Mouse (Mus musculus): ENCODE data around the gene Arhgap19.
"Not testable (repeated sequence)": the region's sequence is repeated elsewhere in the genome, so short reads cannot be mapped to it uniquely, and the experiment has no call there.

The Arhgap19 gene

DNA sequence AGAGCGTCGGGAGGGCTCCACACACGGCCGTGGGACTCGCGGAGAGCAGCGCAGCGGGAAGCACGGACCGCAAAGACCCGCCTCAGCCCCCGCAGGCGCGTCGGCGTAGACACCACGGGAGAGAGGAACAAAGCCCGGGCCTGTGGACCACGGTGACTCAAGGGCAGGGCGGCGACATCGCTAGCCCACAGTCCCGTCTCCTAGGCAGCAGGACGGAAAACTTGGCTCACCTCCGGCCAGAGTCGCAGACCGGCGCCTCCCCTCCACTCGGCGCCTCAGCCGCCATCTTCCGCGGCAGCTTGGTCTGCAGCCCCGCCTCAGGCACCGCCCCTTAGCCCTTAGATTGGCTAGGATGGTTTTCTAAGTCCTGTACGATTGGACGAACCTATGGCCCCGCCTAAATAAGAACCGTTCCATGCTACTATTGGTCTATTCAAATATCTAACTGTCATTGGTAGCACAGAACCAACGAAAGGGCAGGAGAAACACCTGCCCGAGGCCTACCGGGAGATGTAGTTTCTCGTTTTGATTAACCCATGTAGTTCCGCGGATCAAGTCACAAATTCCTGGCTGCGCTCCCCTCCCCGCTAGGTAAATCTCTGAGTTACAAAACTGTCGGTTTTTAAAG lies at the start of gene Arhgap19:
Arhgap19 (minus strand) TSS at position 306 of the 628 bp plus-strand sequence.
- DNase-seq, result peak; percentile 94

DNA sequence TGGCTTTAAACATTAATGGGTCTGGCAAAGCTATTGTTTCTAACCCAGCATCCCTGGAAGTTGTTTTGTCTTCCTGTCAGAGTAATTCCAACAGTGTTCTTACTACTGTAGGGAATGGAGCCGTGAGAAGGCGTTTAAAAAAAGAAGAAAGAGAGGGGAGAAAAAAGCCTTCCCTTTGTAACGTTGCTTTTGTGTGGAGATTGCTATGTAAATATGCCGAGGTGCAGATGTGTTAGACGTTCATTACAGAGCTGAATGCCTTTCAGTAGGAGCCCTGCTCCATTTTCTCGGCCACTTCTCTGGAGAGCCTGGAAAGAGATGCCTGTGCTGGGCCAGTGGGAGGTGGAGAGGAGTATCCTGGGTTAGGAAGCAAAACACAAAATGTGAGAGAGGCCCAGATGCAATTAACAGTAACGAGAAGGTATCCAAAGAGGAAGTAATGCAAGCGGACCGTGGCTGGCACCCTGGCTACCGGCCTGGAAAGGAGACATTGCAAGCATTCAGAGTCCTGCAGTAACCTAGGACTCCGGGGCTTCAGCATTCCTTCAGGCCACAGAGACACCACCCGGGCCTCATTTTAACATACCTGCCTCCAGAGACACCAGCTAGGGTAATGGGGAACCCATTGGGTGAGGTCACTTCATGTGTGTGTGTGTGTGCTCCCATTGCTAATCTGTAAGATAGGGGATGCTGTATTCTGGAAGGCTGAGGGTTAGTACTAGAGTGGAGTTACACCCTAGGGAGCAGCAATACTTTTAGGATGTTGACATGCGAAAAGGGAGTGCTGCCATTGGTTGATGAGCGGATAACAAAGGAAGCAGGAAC lies 49.1 kb upstream of the Arhgap19 start:
- no peak for DNase-seq

DNA sequence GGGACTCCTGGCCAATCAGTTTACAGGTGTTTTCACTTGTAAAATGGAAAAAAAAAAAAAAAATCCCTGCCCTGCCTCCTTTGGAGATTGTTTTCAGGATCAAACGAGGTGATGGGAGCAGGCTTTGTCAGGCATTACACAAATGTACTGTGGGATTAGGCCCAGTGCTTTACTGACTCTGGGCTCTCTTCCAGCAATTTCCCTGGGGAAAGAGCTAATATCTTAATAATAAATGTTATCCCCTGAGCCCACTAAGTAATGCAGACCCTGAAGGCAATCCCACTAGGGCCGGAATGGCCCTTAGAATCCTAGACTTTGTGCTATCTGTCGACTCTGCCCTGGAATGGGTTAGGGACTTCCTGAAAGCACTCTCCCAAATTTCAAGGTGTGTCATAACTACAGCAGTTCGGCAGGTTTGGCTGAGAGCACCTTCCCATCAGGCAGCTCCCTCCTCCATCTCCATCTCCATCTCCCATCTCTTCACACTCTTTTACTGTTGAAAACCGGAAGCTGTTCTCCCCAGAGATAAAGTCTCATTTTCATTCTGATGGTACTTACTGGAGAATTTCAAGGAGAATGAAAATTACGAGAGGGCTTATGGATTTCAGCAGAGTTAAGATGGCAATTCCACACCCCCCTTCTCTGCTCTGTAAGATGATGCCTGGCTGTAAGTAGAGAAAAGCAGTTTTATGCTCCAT lies 48.3 kb upstream of the Arhgap19 start:
- no peak for DNase-seq

DNA sequence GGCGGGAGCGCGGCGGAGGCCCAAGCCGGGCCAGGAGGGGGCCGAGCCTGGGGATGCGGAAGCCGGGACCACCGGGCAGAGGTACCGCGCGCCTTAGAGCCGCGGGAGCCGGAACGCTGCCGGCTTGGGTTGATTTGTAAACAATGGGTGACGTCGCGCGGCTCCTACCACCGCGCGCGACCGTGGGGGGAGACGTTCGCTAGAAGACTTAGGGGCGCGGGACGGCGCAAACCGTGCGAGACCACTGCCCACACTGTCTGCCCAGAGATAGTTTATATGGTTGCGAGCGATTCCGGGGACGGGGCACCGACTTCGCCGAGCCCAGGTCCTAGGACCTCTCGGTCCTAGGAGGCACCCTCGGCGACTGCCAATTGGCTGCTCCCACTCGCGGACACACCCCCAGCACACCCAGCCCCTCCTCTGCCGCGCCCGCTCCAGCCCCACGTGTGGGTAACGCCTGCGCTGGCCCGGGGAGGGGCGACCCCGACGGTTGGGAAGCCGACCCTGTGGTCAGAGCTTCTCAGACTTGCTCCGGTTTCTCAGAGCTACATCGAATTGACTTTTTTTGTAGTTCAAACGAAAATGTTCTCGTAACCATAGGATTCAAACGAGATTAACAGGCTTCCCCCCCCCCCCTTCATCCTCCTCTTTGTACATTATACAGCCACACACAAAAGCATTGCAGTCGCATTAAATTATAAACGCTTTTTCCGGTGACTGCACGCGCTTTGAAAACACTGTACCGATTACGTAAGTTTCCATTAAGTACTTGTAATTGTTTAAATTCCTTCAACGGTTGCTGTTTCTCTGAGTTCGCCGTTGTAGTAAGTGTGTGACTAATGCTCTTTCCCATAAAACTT lies 46.4 kb upstream of the Arhgap19 start, which contains the start of gene Frat2:
Frat2 (minus strand) TSS at position 141 of the 860 bp plus-strand sequence.
- peak; percentile 89 for DNase-seq

DNA sequence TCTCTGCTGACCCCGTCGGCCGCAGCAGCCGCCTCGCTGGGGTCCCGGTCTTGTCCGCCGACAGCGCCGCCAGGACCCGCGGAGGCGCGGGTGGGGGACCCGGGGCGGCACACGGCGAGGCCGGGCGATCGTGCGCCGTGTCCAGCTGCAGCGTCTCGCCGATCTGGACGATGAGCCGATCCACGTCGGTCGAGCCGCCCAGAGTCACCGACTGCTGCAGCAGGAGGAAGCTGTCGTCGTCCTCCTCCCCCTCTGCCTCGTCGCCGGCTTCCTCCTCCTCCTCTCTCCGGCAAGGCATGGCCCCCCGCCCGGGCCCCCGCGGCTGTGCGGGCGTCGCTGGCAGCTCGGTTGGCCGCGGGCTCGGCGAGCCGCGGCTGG lies 45.8 kb upstream of the Arhgap19 start:
- not testable (repeated sequence) for DNase-seq

DNA sequence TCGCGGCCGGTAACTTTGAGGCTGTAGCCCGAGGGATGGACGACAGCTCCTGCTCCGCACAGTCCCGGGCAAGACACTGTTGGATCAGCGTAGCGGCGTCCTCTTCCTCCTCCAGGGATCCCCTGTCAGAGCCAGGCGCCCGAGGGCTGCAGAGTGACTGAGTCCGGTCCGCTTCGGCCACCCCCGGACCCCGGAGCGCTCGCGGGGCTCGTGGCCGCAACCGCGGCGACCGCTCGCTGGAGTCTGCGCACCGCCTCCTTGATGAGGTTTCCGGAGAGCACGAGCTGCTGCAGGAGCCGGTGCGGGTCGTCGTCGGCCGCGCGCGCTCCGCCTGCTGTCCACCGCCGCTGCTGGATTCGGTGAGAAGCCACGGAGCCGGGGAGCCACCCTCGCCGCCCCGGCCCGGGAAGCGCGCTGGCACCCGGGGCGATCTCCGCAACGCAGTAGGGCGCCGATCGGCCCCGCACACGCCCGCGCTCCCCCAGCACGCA lies 45.3 kb upstream of the Arhgap19 start:
- DNase-seq, result peak; percentile 54

DNA sequence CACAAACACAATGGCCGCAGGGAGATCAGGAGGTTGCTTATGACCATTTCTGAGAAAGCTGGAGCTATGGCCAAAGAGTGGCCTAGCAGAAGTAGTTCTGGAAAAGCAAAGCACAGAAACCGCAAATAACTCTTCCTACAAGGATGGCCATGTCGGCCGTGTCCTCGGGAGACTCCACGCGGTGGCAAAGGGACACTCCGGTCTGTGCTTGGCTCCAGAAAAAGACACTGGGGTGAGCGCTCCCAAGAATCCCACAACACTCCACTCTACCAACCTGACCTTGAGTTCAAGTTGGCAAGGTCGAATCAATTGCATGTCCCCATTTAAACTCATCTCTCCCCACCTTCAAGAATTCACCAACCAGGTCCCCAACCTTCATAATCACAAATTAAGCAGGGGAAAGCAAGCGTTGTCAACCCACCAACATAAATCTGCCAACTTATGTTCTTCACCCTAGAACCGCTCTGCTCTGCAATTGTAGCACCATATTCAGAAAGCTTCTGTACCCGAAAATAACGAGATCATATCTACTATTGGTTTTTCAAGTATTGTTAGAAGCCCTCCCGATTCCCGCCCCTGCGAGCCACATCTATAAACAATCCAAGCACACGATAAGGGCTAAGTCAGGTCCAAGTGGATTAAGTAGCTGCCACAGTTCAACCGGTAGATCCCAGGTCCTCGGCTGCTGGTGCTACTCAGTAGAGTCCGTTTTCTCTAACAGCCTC lies 44.7 kb upstream of the Arhgap19 start:
- peak; percentile 54 for DNase-seq

DNA sequence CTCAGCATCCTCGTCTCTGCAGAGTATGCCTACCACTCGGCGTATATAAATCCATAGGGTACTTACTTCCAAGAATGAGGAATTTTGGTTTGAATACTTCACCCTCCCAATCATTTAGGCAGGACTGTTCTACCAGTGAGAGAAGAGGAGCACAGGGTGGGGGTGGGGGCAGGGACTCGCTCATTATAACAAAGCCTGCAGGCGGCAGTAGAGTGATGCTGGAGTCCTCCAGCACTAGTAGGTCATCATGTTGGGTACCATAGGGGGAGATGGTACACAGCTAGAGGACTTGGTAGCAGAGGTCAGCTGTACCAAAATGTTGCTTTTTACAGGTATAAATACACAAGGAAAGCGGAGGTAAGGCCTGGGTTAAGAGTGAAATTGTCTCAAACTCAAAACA lies 42.5 kb upstream of the Arhgap19 start:
- no peak for DNase-seq

DNA sequence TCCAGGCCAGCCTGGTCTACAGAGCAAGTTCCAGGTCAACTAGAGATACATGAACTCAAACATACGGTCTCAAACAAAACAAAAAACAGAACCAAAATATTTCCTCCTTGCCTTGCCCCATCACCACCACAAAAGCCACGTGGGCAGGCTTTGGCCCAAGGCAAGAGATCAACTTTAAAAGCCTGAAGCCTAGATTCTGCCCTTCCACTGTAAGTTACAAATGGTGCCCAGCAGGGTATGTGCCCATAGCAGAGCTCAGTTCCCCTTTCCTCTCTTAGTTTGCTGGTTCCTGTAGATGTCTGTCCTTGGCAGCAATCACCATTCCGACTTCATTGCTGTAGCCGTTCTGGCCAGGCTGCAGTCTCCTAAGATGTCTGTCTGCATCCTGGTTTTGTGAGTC lies 40.9 kb upstream of the Arhgap19 start:
- DNase-seq, result no peak

DNA sequence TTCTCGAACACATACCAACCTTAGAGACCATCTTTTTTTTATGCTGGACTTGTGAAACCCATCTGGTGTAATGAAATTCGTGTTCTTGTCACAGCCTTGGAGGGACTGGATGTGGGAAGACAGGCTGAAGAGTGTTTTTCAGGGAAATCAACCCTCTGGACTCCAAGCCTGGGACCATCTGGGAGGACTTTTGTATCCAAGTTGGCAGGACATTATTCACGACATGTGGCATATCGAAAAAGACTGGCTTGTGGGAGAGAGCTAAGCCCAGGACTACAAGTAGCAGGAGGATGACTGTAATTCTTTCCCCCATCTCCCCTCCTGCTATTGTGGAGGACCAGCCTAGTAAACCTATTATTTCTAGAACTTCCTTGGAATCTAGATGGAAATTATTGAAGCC lies 40.3 kb upstream of the Arhgap19 start:
- peak; percentile 71 for DNase-seq

DNA sequence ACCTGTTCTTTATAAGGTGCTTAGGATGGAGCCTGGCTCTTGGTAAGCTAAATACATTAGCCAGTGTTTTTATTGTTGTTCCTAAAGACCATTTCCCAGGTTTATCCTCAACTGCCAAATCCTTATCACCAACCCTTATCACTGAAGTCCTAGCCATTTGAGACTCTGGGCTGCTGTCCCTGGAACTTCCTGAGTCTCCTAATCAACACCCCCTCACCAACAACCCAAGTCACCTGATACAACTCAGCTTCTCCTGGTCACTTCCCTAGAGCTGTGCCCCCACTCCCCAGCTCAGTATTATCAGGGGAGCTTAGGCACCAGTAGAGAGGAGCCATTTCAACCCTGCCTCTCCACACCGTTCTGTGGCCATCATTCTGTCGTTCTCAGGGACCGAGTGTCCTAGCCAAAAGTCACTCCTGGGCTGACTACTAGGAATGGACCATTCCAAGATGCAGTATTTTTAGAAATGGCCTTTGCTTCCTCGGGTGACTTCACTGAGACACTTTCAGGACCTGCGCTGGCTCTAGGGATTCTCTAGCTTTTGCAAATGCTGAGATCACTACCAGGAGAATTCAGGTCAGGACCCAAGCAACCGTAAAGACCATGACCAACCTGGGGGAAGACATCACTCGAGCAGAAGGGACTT lies 39.4 kb upstream of the Arhgap19 start:
- DNase-seq, result no peak

DNA sequence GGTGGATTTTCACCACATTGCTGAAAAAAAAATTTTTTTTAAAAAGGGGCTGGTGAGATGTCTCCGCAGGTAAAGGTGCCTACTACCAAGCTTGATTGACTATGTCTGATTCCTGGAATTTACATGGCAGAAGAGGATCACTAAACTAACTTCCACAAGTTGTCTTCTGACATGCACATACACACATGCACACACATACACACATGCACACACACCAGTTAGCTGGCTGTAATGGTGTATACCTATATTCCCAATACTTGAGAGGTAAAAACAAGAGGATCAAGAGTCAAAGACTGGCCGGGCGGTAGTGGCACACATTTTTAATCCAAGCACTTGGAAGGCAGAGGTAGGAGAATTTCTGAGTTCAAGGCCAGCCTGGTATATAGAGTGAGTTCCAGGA lies 37.8 kb upstream of the Arhgap19 start:
- no peak for DNase-seq

DNA sequence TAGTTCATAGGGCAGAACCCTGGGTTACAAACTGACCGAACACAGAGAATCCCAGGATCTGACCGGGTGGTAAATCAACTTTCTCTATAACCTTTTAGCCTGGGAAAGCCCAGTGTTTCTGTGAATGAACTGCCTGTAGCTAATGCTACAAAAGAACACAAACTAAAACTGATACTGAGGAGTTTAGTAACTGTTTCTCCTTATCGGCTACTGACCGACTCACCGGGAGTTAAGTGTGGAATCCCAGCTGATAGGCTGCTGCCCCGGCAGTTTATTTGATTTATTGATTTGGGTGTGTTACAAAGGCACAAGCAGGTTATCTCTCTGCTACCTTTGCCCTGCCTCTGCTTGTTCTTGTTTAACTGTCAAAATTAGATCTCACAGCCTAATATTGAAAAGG lies 37.0 kb upstream of the Arhgap19 start:
- no peak for DNase-seq

DNA sequence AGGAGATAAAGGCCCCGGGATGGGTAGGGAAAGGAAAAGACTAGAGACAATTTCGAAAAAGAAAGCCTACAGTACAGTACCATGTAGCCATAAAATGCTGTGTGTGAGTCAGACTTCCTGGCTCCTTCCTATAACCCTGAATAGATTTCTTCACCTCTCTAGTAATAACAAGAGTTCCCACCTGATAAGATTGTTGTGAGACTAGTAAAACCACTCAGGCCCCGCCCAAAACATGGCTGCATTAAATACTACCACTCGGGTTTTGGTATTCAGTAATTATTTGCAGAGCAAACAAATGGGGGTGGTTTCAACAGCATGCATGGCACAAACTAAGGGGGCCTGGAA lies 36.0 kb upstream of the Arhgap19 start:
- DNase-seq, result no peak

DNA sequence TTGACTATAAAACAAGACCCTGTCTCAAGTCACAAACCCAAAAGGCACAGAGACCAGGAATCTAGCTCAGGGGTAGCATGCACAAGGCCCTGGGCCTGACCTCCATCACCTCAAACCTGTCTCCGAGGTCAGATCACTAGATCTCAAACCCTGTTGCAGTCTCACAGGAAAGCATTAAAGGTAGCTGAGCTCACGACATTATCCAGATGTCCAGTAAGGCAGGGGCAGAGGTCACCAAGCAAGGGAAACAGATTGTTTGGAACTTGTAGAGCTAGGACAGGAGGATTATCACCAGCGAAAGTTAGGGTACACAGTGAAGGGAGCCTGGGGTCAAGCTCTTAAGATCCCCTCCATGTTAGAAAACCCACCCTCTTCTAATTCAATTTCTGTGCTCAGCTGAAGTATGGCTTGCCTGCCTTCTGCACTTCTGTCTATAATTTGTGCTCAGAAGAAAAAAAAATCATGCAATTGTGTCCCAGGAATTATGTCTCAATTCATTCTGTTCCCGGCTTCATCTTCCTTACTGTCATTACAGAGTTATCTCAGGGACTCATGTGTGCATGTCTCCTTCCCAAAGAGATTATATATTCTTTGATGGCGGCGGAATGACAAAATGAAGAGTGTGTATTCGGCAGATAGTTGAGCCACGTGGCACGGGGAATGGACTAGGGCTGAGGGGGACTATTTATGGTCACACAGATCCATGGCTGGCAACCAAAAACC lies 35.5 kb upstream of the Arhgap19 start:
- no peak for DNase-seq

DNA sequence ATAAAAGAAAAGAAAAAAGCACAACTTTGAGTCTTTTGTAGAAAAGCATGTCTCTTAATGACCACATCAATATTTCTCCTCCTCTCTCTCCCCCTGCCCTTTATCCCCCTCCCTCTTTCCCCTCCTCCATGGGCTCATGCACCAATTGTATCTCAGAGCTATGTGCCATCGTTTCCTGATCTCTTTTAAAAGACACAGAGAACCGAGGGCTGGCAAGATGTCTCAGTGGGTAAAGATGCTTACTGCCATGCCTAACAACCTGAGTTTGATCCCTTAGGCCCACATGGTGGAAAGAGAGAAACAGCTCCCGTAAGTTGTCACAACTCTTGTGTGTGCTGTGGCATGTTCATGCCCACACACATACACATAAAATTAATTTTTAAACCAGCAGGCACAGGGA lies 34.9 kb upstream of the Arhgap19 start:
- no peak for DNase-seq

DNA sequence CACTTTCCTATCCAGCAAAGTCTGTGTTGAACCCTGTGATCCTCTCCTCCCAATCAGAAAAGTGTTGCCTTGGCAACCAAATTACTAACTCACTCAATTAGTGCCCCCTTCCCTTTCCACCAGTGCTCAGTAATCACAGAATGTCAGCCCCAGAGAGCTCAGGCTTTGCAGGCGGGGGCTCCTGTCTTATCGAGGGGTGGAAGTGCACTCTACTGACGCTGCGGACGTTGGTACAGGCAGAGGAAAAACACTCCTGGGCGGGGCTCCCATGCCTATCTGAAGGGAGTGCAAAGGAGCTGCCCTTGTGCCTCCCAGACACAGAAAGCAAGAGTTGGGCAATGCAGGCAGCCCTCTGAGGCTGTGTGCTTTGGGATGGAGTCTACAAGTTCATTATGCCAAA lies 34.0 kb upstream of the Arhgap19 start:
- DNase-seq, result no peak

DNA sequence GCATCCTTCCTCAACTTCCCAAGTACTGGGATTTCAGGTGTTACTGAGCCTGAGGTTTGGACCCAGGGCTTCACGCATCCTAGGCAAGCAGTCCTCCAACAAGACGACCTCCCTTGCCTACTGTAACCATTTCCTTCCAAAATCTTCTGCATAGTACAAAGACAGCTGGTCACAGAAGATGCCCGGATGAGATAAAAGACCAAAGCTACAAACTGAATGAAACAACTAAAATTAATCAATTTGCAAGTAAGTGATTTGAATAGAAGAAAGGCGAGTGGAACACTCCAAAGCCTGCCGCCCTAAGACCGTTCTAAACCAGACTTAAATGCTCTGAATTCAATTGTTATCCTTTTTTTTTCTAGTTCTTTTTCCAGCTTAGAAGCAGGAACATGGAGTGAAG lies 33.6 kb upstream of the Arhgap19 start:
- no peak for DNase-seq

DNA sequence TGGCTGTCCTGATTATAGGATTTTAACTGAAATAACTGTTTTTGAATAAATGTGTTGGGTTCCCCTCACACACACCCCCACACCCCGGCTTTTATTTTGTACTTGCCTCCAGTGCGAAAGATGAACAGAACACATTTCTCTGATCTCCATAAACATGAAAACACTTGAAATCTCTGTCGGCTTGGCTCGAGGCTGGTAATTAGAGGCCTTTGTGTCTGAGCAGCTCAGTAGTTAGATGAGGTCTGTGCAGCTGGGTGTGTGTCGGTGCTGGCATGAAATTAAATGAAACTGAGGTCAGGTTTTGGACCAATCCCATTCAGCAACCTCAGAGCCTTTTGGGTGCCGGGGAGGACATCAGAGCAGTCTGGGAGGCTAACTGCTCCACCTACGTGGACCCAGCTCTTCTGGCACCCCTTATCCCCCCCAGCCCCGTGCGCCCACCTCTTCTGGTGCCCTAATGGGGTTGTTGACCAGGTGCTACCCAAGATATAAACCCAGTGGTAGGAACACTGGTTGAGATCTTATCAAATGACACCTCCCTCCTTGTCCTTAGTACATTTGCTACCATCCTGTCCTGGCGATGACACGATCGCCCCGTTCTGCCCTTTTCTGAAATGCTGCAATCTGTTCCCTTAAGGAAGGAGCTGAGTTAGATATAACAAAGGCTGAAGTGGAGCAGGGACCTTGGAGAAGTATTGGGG lies 30.8 kb upstream of the Arhgap19 start:
- DNase-seq, result no peak

DNA sequence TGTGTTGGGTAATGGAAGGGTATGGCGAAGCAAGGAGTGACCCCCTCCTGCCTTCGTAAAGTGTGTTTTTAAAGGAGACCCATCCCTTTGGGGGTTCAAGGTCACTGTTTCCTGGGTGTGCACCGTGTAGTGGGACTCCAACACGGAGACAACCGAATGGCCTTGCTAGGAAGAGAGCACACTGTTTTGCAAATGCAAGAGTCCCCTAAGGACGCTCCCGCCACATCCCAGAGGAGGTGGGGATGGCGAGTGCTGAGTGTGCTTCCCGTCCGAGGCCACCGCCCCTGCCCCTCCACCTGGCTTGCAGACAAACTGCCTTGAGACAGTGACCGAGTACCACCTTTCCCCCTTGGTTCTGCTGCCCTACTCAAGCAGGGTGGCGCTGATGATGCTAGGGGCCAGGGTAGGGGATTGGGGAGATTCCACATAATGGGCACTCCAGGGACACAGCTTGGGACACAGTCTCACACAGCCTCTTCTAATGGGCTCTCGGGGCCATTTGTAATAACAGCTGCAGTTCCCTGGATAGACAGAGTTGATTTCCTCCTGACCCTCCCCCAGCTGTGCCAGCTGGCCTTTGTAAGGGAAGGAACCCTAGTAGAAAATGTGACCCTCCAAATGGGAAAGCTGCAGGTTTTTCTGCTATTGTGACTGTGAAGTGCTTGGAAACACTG lies 30.0 kb upstream of the Arhgap19 start:
- DNase-seq, result peak; percentile 42

Data from cerebellum, adult 9-11 months (tissue).